Mouse (Mus musculus) MEL (cell line): ENCODE results near the gene Lmo2. TPM values are rescaled to one million over a fixed set of nuclear protein-coding genes. Genes with fewer than 3 reads are reported as not detected.

Source experiments
- DNase-seq: peaks from one replicate; pipeline ENCODE4 v3.0.0; 2011; ENCODE audit warnings: low read depth, low spot score
- H3K27ac ChIP-seq: 2 replicates; pipeline ENCODE4 v1.5.1; 2012; ENCODE audit warnings: low read depth, mild to moderate bottlenecking, control low read depth, low read length, moderate library complexity; ENCODE audit not compliant: control insufficient read depth
- H3K27me3 ChIP-seq, 2 experiments: fragments of 150-350 bp in 1 of 2; sonication (generic) in 1 of 2; 2 replicates each; pipeline ENCODE4 v1.6.1; 2012; ENCODE audit warnings: low read length in 2 of 2, mild to moderate bottlenecking in 2 of 2, improper control_type of control experiment in 1 of 2, moderate library complexity in 1 of 2; ENCODE audit not compliant: insufficient read depth in 2 of 2, control insufficient read depth in 1 of 2
- H3K36me3 ChIP-seq, 2 experiments: 2 replicates each; pipeline ENCODE4 v1.6.1; 2012 to 2014; ENCODE audit warnings: low read length in 2 of 2, improper control_type of control experiment in 1 of 2, inconsistent platforms in 1 of 2, mild to moderate bottlenecking in 1 of 2; ENCODE audit not compliant: insufficient read depth in 2 of 2, control insufficient read depth in 1 of 2
- H3K4me1 ChIP-seq, 2 experiments: fragments of 150-350 bp in 1 of 2; sonication (generic) in 1 of 2; 2 replicates each; pipeline ENCODE4 v1.6.1; 2012; ENCODE audit warnings: low read length in 2 of 2, improper control_type of control experiment in 1 of 2, mild to moderate bottlenecking in 1 of 2; ENCODE audit not compliant: insufficient read depth in 2 of 2, control insufficient read depth in 1 of 2
- H3K4me3 ChIP-seq, 2 experiments: fragments of 150-350 bp in 1 of 2; sonication (generic) in 1 of 2; 2 replicates each; pipeline ENCODE4 v1.5.1; 2012; ENCODE audit warnings: low read depth in 2 of 2, low read length in 2 of 2, mild to moderate bottlenecking in 2 of 2, moderate library complexity in 2 of 2, control low read depth in 1 of 2, improper control_type of control experiment in 1 of 2; ENCODE audit not compliant: control insufficient read depth in 1 of 2, insufficient read depth in 1 of 2
- H3K79me2 ChIP-seq: 2 replicates; pipeline ENCODE4 v1.6.1; 2012; ENCODE audit warnings: mild to moderate bottlenecking, low read length, moderate library complexity; ENCODE audit not compliant: control insufficient read depth, poor library complexity, insufficient read depth
- H3K9ac ChIP-seq: 2 replicates; pipeline ENCODE4 v1.6.1; 2012; ENCODE audit warnings: low read depth, mild to moderate bottlenecking, control low read depth, low read length, moderate library complexity; ENCODE audit not compliant: control insufficient read depth, poor library complexity, severe bottlenecking
- H3K9me3 ChIP-seq: fragments of 150-350 bp; sonication (generic); replicated peaks from 2 replicates; pipeline ENCODE4 v1.6.1; 2012; ENCODE audit warnings: mild to moderate bottlenecking, low read length, improper control_type of control experiment, moderate library complexity; ENCODE audit not compliant: insufficient read depth
- BHLHE40 ChIP-seq: IDR thresholded peaks from 2 replicates; pipeline ENCODE4 v1.6.1; 2012; ENCODE audit warnings: low read depth, mild to moderate bottlenecking, inconsistent platforms, low read length, improper control_type of control experiment, borderline replicate concordance
- CHD1 ChIP-seq: IDR thresholded peaks from 2 replicates; pipeline ENCODE4 v1.6.1; 2012; ENCODE audit warnings: low read depth, mild to moderate bottlenecking, inconsistent platforms, low read length, improper control_type of control experiment
- ELF1 ChIP-seq: IDR thresholded peaks from 2 replicates; pipeline ENCODE4 v1.6.1; 2014; ENCODE audit warnings: low read depth, mild to moderate bottlenecking, inconsistent platforms, low read length, improper control_type of control experiment, moderate library complexity
- EP300 ChIP-seq, 2 experiments: IDR thresholded peaks; 2 replicates each; pipeline ENCODE4 v1.6.1; 2011; ENCODE audit warnings: improper control_type of control experiment in 2 of 2, low read length in 2 of 2, low read depth in 1 of 2, mild to moderate bottlenecking in 1 of 2
- GABPA ChIP-seq: IDR thresholded peaks from 2 replicates; pipeline ENCODE4 v1.6.1; 2012; ENCODE audit warnings: low read depth, mild to moderate bottlenecking, inconsistent platforms, low read length, improper control_type of control experiment, moderate library complexity
- GATA1 ChIP-seq: IDR thresholded peaks from 2 replicates; pipeline ENCODE4 v1.6.1; 2011; ENCODE audit warnings: low read depth, low read length, improper control_type of control experiment
- HCFC1 ChIP-seq: IDR thresholded peaks from 2 replicates; pipeline ENCODE4 v1.6.1; 2012; ENCODE audit warnings: low read depth, mild to moderate bottlenecking, inconsistent platforms, low read length, improper control_type of control experiment, moderate library complexity
- JUND ChIP-seq: IDR thresholded peaks from 2 replicates; pipeline ENCODE4 v1.6.1; 2011; ENCODE audit warnings: low read depth, mild to moderate bottlenecking, improper control_type of control experiment, low read length
- MAX ChIP-seq: IDR thresholded peaks from 2 replicates; pipeline ENCODE4 v1.6.1; 2011; ENCODE audit warnings: low read length, improper control_type of control experiment
- MYB ChIP-seq: IDR thresholded peaks from 2 replicates; pipeline ENCODE4 v1.6.1; 2011; ENCODE audit warnings: mild to moderate bottlenecking, low read depth, low read length, improper control_type of control experiment
- NELFE ChIP-seq: IDR thresholded peaks from 2 replicates; pipeline ENCODE4 v1.6.1; 2011; ENCODE audit warnings: low read depth, low read length, improper control_type of control experiment
- NRF1 ChIP-seq: IDR thresholded peaks from 2 replicates; pipeline ENCODE4 v1.6.1; 2014; ENCODE audit warnings: low read depth, mild to moderate bottlenecking, inconsistent platforms, low read length, improper control_type of control experiment, moderate library complexity; ENCODE audit not compliant: poor library complexity, insufficient read depth, severe bottlenecking
- POLR2A ChIP-seq, 2 experiments: IDR thresholded peaks; 2 replicates each; pipeline ENCODE4 v1.6.1; 2011 to 2012; ENCODE audit warnings: low read length in 2 of 2, mild to moderate bottlenecking in 2 of 2, control low read depth in 1 of 2, improper control_type of control experiment in 1 of 2, low read depth in 1 of 2, moderate library complexity in 1 of 2; ENCODE audit not compliant: control insufficient read depth in 1 of 2, insufficient read depth in 1 of 2, poor library complexity in 1 of 2
- POLR2AphosphoS5 ChIP-seq: IDR thresholded peaks from 2 replicates; pipeline ENCODE4 v1.6.1; 2012; ENCODE audit warnings: low read depth, borderline replicate concordance, mild to moderate bottlenecking, inconsistent platforms, low read length, moderate library complexity, mixed read lengths
- RAD21 ChIP-seq: IDR thresholded peaks from 2 replicates; pipeline ENCODE4 v1.6.1; 2011; ENCODE audit warnings: mild to moderate bottlenecking, low read depth, low read length, improper control_type of control experiment
- RCOR1 ChIP-seq: IDR thresholded peaks from 2 replicates; pipeline ENCODE4 v1.6.1; 2012; ENCODE audit warnings: low read depth, mild to moderate bottlenecking, inconsistent platforms, low read length, improper control_type of control experiment
- SIN3A ChIP-seq: IDR thresholded peaks from 2 replicates; pipeline ENCODE4 v1.6.1; 2012; ENCODE audit warnings: low read length, improper control_type of control experiment, inconsistent platforms
- SMC3 ChIP-seq: IDR thresholded peaks from 2 replicates; pipeline ENCODE4 v1.6.1; 2011; ENCODE audit warnings: low read depth, low read length, improper control_type of control experiment
- TAL1 ChIP-seq: IDR thresholded peaks from 2 replicates; pipeline ENCODE4 v1.6.1; 2012; ENCODE audit warnings: mild to moderate bottlenecking, inconsistent platforms, low read length, moderate library complexity, mixed read lengths
- TBP ChIP-seq: IDR thresholded peaks from 2 replicates; pipeline ENCODE4 v1.8.0; 2011; ENCODE audit warnings: low read depth, low read length, improper control_type of control experiment
- TCF12 ChIP-seq: IDR thresholded peaks from 2 replicates; pipeline ENCODE4 v1.6.1; 2014; ENCODE audit warnings: low read depth, mild to moderate bottlenecking, inconsistent platforms, low read length, improper control_type of control experiment, moderate library complexity
- UBTF ChIP-seq: IDR thresholded peaks from 2 replicates; pipeline ENCODE4 v1.6.1; 2012; ENCODE audit warnings: low read depth, mild to moderate bottlenecking, inconsistent platforms, low read length, improper control_type of control experiment, moderate library complexity, borderline replicate concordance; ENCODE audit not compliant: insufficient read depth
- ZC3H11A ChIP-seq: IDR thresholded peaks from 2 replicates; pipeline ENCODE4 v1.6.1; 2012; ENCODE audit warnings: low read depth, mild to moderate bottlenecking, inconsistent platforms, low read length, improper control_type of control experiment
- ZMIZ1 ChIP-seq: IDR thresholded peaks from 2 replicates; pipeline ENCODE4 v1.6.1; 2012; ENCODE audit warnings: low read depth, mild to moderate bottlenecking, inconsistent platforms, low read length, improper control_type of control experiment, moderate library complexity
- ZNF384 ChIP-seq: IDR thresholded peaks from 2 replicates; pipeline ENCODE4 v1.6.1; 2012; ENCODE audit warnings: low read depth, mild to moderate bottlenecking, inconsistent platforms, low read length, improper control_type of control experiment
- polyA plus RNA-seq, 2 experiments: library from polyadenylated mRNA; stranded (reverse) in 1 of 2; unstranded in 1 of 2; fragments of >175 nt in 1 of 2; fragments of >200 nt in 1 of 2; gene quantifications; 2 replicates each; pipeline versions ENCODE4 v1.2.1 to v1.2.4; 2012; ENCODE audit warnings: low replicate concordance in 2 of 2, low read depth in 1 of 2; ENCODE audit not compliant: insufficient read length in 2 of 2, insufficient read depth in 1 of 2, missing spikeins in 1 of 2
- total RNA-seq: library from RNA; depleted of rRNA; stranded (reverse); fragments of 300-350 nt; gene quantifications from 2 replicates; pipeline ENCODE4 v1.2.3, GENCODE M21; 2012

The Lmo2 gene
- total and polyA plus RNA-seq, 3 experiments: 96.2 to 278 (median 184) TPM

GRCm38 (mm10) chr2:103939003-103939402 is 18.8 kb upstream of the Lmo2 start:
- no peak overlapping the region for H3K9ac ChIP-seq
- peaks cover 0 to 3% of the 10 kb centered on the region in 2 experiments; a peak in 1 of 4 replicates for H3K36me3 ChIP-seq
- no peaks in the 10 kb centered on the region for H3K79me2 ChIP-seq
- H3K9me3 ChIP-seq: no peaks in the 10 kb centered on the region
- TF ChIP-seq MYB: no peak
- no peak for TF ChIP-seq JUND
- TF ChIP-seq CHD1: no peak
- no peak for TF ChIP-seq NRF1
- TF ChIP-seq BHLHE40: no peak
- TF ChIP-seq TBP: no peak
- TF ChIP-seq ZC3H11A: no peak
- no peak for TF ChIP-seq RCOR1
- no peak for TF ChIP-seq TAL1
- no peak for TF ChIP-seq EP300 (IDR thresholded peaks at IDR 0.05; ENCODE audit: low read depth in 1 of 2, low read length in 2 of 2)
- no peak for TF ChIP-seq SMC3
- no peak for TF ChIP-seq UBTF
- H3K4me3 ChIP-seq: no peak overlapping the region
- DNase-seq: no peak
- peaks cover 3 to 8% of the 10 kb centered on the region in 2 experiments; a peak in 3 of 4 replicates for H3K4me1 ChIP-seq
- H3K27me3 ChIP-seq: no peaks in the 10 kb centered on the region
- no peak overlapping the region for H3K27ac ChIP-seq

DNA sequence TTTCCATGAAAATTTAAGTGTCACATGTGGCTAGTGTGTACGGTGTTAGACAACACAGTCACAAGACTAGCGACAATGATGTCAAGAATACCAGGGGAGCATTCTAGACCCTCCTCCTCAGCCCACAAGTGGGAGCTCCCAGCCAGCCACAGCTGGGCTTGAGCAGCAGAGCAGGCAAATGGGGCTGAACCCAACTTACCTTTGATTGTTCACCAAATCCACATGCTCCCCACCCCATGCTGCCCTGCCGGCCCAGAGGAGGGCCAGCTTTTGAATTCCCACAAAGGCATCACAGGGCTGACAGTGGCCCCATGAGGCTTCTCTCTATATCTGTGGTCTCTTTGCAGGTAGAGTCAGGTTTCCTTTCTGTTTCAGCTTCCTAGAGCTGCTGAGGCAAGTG is 16.7 kb upstream of the Lmo2 start:
- DNase-seq: no peak
- Histone ChIP-seq H3K4me3 (no peak overlapping the region), H3K27ac (no peak overlapping the region), H3K79me2 (no peaks in the 10 kb centered on the region; the same call in 1 of the 2 replicates), H3K9me3 (no peaks in the 10 kb centered on the region), H3K9ac (no peak overlapping the region), H3K36me3 (peaks cover 0 to 13% of the 10 kb centered on the region in 2 experiments; a peak in 2 of 4 replicates), H3K27me3 (no peaks in the 10 kb centered on the region), H3K4me1 (peaks cover 5 to 17% of the 10 kb centered on the region in 2 experiments)
- no peak for TF ChIP-seq NELFE
- no peak for TF ChIP-seq RAD21
- TF ChIP-seq ELF1: no peak

DNA sequence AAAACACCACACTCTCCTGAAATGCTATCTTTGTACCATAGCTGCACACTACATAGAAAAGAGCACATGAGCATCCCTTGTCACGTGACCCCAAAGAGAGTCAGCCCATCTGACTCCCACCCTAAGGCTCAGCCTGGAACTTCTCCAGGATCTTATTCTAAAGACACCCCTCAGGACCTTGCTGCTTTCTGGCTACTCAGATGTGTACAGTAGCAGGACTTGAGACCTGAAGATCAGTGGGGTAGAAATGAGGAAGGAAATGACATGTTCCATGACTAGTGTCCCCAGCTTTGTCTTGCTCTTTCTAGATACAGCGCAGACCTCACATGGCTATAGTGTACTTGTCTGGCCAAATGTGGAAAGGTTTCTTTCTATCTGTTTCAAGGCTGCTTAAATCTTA is 12.9 kb upstream of the Lmo2 start:
- peak; percentile 91 for DNase-seq
- peak overlapping the region; percentile 94 for H3K27ac ChIP-seq
- H3K36me3 ChIP-seq: peaks cover 0 to 19% of the 10 kb centered on the region in 2 experiments; a peak in 2 of 4 replicates
- H3K9ac ChIP-seq: peak overlapping the region; percentile 73
- no peaks in the 10 kb centered on the region; the same call in 1 of the 2 replicates for H3K79me2 ChIP-seq
- no peaks in the 10 kb centered on the region for H3K27me3 ChIP-seq
- no peaks in the 10 kb centered on the region for H3K9me3 ChIP-seq
- peak overlapping the region in 1 of 2 experiments; percentile 37; a peak in 1 of 4 replicates for H3K4me3 ChIP-seq
- peaks cover 5 to 24% of the 10 kb centered on the region in 2 experiments for H3K4me1 ChIP-seq
- TF ChIP-seq ELF1 (no peak), JUND (no peak), GABPA (no peak), BHLHE40 (peak; percentile 80; the same call in 1 of the 2 replicates), GATA1 (peak; percentile 25; the same call in 1 of the 2 replicates), CHD1 (no peak), HCFC1 (no peak), TBP (peak; percentile 81), ZC3H11A (no peak), ZMIZ1 (no peak), TCF12 (no peak), MYB (no peak), MAX (peak; percentile 82; the same call in 1 of the 2 replicates), RAD21 (no peak), ZNF384 (no peak), POLR2AphosphoS5 (no peak), POLR2A (IDR thresholded peaks at IDR 0.05; ENCODE audit: control insufficient read depth in 1 of 2, insufficient read depth in 1 of 2, low read depth in 1 of 2, low read length in 2 of 2, poor library complexity in 1 of 2) (no peak), UBTF (no peak), RCOR1 (0 out of 2 replicates have a peak, but pooled peaks have one; percentile 28), SIN3A (peak; percentile 25; the same call in 1 of the 2 replicates)
